ENCODE assay signal across 8 mouse cellular contexts in genomic region chr2:34638955-34639650, GRCm38 (mm10).
DNase-seq lines count a peak whose midpoint lies in the region; ATAC-seq and TF ChIP-seq lines count a peak whose summit lies in the region.

No protein-coding gene starts in this region.

- WGBS in intestine, embryonic 15.5 days = 13% methylated on average over 37 of the region's 37 CpGs

- peak overlapping the region; percentile 40 for H3K9ac ChIP-seq in intestine, embryonic 15.5 days

- no peak overlapping the region for H3K27ac ChIP-seq in cortical plate, adult 2 months (ENCODE audit: insufficient read depth, low read length)
- H3K27ac ChIP-seq in intestine, embryonic 15.5 days = no peak overlapping the region

- H3K36me3 ChIP-seq in intestine, embryonic 15.5 days = no peaks in the 10 kb centered on the region

- H3K4me1 ChIP-seq in cortical plate, adult 2 months (ENCODE audit: control insufficient read depth, insufficient read depth, low read length) = no peaks in the 10 kb centered on the region
- peaks cover 10% of the 10 kb centered on the region; the same call in 1 of the 2 replicates for H3K4me1 ChIP-seq in intestine, embryonic 15.5 days (replicated peaks)

- intact Hi-C loops in gastrocnemius, postnatal 36 days (cut with DNase I) = loop anchor here (5.0 kb wide), 2 partner anchors 262 to 612 kb away; no protein-coding TSS in a partner anchor
- intact Hi-C loops in left cerebral cortex, postnatal 14 days (cut with DNase I) = loop anchor here (1.0 to 10.0 kb wide), 3 partner anchors 666 to 884 kb away; no protein-coding TSS in a partner anchor

- no peak for TF ChIP-seq POLR2A in cortical plate, adult 2 months (IDR thresholded peaks at IDR 0.05; ENCODE audit: extremely low read depth, insufficient read depth, low read length)

- ATAC-seq in activated CD4-positive, CD25-positive, alpha-beta regulatory T cell, adult 4 months = peak; percentile 59
- ATAC-seq in intestine, embryonic 15.5 days = peak; percentile 81

- no peaks in the 10 kb centered on the region for H3K9me3 ChIP-seq in intestine, embryonic 15.5 days

- H3K4me2 ChIP-seq in intestine, embryonic 15.5 days (replicated peaks) = peak overlapping the region; percentile 88

- H3K4me3 ChIP-seq in cortical plate, adult 2 months (ENCODE audit: insufficient read depth, low read length) = peak overlapping the region; percentile 26
- peak overlapping the region; percentile 34 for H3K4me3 ChIP-seq in intestine, embryonic 15.5 days (replicated peaks)

- peak; percentile 72 to 77 for DNase-seq in gastrocnemius, postnatal 36 days
- DNase-seq in left cerebral cortex, postnatal 14 days (ENCODE audit: low spot score in 2 of 2) = peak; percentile 88 to 90
- DNase-seq in mesoderm, embryonic 11.5 days (ENCODE audit: low read depth, low spot score) = peak; percentile 87
- DNase-seq in right cerebral cortex, postnatal 25 days = peak; percentile 80
- DNase-seq in urinary bladder, postnatal 36 days (ENCODE audit: low spot score in 2 of 2) = peak; percentile 73 to 85

- no peaks in the 10 kb centered on the region for H3K27me3 ChIP-seq in intestine, embryonic 15.5 days (replicated peaks)

- peak; percentile 95 for TF ChIP-seq CTCF in cortical plate, adult 2 months (IDR thresholded peaks at IDR 0.05; ENCODE audit: extremely low read depth, insufficient read depth, low read length)
